Mouse (Mus musculus) cerebellum, adult 8-10 months (tissue): Measurements from ENCODE around the gene B3gat1.

ENCODE experiments used
- DNase-seq: peaks from one replicate; pipeline ENCODE4 v3.0.0; 2022

The B3gat1 gene

GRCm38 (mm10) chr9:26778421-26778820 is 44.9 kb downstream of the B3gat1 start:
- no peak for DNase-seq

DNA sequence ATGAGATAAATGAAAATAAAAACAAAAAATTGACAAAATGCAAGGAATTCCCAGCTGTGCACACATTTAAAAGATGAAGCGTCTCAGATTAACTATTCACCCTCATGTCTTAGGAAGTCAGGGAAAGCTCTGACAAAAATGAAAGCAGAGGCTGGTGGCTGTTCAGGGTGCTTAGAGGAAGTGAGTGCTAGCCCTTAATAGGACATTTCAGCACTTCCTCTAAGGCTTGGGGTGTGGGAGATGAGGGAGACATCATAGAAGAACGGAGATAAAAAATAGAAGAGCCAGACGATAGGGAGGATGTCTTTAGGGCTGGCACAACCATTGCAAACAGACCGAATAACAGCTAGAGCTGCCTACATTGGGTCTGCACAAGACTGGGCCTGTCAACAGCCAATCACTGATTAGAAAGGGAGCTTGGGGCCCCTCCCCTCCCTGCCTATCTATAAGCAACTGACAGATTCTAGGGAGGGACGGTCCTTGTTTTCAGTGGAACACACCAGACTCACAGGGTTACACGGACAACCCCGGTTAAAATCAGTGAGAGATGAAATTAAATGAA is 50.0 kb downstream of the B3gat1 start:
- no peak for DNase-seq

DNA sequence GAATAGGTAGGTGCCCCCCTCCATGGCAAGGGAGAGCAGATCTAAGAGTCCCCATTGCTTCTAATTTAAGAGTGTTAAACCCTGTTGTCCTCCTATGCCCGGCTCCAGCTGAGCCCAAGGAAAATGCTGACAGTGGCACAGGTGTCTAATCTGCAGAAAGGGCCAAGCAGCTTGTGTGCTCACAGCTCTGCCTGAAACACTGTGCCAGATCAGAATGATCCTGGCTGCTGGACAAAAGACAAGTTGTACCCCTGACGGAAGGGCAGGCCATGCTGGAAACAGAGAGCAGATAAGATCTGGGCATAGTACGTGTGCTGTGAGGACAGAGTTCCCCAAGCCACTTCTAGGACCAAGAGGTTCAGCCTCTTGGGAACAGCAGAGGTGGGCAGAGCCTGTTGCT is 59.3 kb downstream of the B3gat1 start:
- DNase-seq: no peak

GRCm38 (mm10) chr9:26798205-26798604 is 64.7 kb downstream of the B3gat1 start:
- DNase-seq: no peak

DNA sequence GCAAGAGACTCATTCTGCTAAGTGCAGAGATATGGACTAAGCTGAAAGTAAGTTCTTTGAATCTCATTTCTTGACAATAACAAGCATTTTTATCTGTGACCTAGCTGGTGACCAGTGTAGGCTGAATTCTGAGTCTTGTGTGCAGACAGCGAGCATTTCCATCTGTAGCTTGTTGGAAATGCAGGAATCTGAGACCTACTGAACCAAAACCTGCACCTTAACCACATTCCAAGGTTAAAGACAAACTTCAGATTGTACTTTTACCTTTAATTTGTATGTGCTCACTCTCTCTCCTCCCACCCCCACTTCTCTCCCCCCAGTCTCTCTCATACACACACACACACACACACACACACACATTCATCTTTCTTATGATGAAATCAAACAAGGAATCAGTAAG is 65.2 kb downstream of the B3gat1 start:
- DNase-seq: no peak

DNA sequence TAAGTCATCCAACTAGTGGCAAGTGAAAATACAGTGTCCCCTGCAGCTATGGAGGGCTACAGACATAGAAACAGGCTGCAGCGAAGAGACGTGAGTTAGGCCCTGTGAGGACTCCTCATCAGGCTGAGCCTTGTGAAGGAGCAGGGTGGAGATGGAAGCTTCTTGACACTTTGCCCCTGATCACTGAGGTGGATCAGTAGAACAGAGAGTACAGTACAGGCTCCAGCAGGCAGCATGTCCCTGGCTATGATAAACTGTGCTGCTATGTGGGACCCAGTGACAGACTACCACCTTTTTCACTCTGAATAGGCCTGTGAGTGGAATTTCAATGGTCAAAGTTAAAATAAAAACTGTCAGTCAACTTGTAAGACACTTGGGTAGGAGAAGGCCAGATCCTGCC is 66.8 kb downstream of the B3gat1 start:
- DNase-seq: no peak

DNA sequence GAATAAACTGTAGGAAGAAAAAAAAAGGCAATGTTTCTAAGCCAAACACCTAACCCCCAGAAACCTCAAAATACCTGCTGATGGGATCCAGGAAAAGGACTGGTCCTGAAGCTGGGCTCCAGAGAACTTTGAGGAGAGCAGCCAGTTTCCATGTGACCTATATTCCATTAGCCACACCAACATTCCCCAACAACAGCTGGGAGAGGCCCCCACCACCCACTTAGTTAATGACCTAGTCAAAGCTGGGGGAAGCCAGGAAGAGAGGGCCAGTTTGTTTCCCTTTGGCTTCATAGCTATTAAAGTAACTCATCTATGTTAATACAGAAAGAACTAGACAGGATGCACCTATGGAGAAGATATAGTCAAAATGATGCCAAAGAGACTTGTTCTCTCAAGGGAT is 70.8 kb downstream of the B3gat1 start:
- no peak for DNase-seq

GRCm38 (mm10) chr9:26805935-26806666 is 72.6 kb downstream of the B3gat1 start, which contains the start of gene Glb1l2:
Gene Glb1l2, minus strand, starts transcription at chr9:26806468.
- DNase-seq: peak; percentile 42

DNA sequence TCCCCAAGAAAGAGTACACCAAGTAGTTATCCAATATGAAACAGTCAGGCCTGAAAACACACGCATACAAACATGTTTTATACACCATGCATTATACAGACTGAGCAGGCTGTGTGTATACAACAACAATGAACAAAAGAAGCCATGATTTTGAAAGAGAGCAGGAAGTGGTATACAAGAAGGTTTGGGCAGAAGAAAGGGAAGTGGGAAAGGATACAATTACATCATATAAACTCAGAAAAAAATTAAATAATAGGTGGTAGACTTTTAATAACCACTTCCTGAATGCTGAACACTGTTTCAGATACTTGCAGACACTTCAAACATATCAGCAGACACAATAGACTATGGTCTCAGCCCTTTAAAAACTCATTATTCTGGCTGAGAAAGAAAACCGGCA is 75.2 kb downstream of the B3gat1 start:
- DNase-seq: no peak
